Mouse (Mus musculus): Measurements from ENCODE around the gene Ciart. TPM values are rescaled to one million over a fixed set of nuclear protein-coding genes. Genes with fewer than 3 reads are reported as not detected.

Gene Ciart
- total and polyA plus RNA-seq, 3 experiments: 1.0 to 5.1 (median 1.0) TPM

DNA sequence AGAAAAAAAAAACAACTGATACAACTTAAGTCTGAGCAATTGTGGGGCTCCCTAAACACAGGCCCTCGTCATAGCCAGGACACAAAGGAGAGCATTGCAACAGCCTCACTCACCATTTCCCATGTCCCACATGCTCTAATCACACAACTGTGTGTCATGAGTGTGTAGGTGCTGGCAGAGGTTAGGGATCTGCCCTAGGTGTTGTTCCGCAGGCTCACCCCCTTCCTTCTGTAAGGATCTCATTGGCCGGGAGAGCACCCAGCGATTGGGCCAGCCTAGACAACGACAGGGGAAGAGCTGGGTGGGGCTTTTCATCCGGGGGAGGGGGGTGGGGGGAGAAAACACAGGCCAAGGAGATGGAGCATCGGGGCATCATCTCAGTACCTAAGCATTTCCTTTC is 18.5 kb downstream of the Ciart start:
- no peak for TF ChIP-seq EP300 (IDR thresholded peaks at IDR 0.05; ENCODE audit: low read length)
- no peak for TF ChIP-seq HCFC1 (IDR thresholded peaks at IDR 0.05; ENCODE audit: low read depth, low read length)
- no peak for TF ChIP-seq SIN3A (IDR thresholded peaks at IDR 0.05; ENCODE audit: low read length)
- no peak for TF ChIP-seq GABPA (IDR thresholded peaks at IDR 0.05; ENCODE audit: insufficient replicate concordance, low read depth, low read length)
- TF ChIP-seq ZKSCAN1 (IDR thresholded peaks at IDR 0.05; ENCODE audit: borderline replicate concordance, low read depth, low read length): no peak
- TF ChIP-seq UBTF (IDR thresholded peaks at IDR 0.05; ENCODE audit: low read depth, low read length): no peak
- TF ChIP-seq TBP (conservative IDR thresholded peaks at IDR 0.05; ENCODE audit: low read depth, low read length): no peak
- no peak overlapping the region for H3K9ac ChIP-seq (ENCODE audit: insufficient read depth, low read depth)
- peaks cover 31 to 68% of the 10 kb centered on the region in 2 experiments for H3K36me3 ChIP-seq (replicated peaks in 1 of 2; ENCODE audit: control insufficient read depth in 1 of 2, insufficient read depth in 1 of 2, low read length in 1 of 2)
- dilution Hi-C loops (cut with MboI; ENCODE audit: extremely low pct_ligation_motif_present, extremely low pct_unique_long_range_greater_than_20kb, low sequenced_read_pairs): no loop called here
- DNase-seq (ENCODE audit: extremely low read depth): no peak
- no peaks in the 10 kb centered on the region for H3K4me1 ChIP-seq (ENCODE audit: control insufficient read depth in 1 of 2, insufficient read depth in 2 of 2)
- no peak overlapping the region for H3K27ac ChIP-seq (ENCODE audit: insufficient read depth, low read depth)
- peaks cover 4% of the 10 kb centered on the region for H3K79me2 ChIP-seq (replicated peaks; ENCODE audit: control insufficient read depth, extremely low read depth, insufficient read depth, poor library complexity, severe bottlenecking)
- H3K27me3 ChIP-seq (replicated peaks): no peaks in the 10 kb centered on the region
- no peaks in the 10 kb centered on the region for H3K9me3 ChIP-seq (replicated peaks; ENCODE audit: low read length)
- H3K4me2 ChIP-seq (ENCODE audit: insufficient read depth, low read depth, poor library complexity, severe bottlenecking): no peak overlapping the region
- in situ Hi-C loops (cut with MboI; ENCODE audit: low pct_ligation_motif_present, low pct_unique_long_range_greater_than_20kb, low sequenced_read_pairs): no loop called here
- no peak overlapping the region for H3K4me3 ChIP-seq (replicated peaks in 1 of 3; ENCODE audit: low read depth in 2 of 3, low read length in 2 of 3, poor library complexity in 1 of 3)

DNA sequence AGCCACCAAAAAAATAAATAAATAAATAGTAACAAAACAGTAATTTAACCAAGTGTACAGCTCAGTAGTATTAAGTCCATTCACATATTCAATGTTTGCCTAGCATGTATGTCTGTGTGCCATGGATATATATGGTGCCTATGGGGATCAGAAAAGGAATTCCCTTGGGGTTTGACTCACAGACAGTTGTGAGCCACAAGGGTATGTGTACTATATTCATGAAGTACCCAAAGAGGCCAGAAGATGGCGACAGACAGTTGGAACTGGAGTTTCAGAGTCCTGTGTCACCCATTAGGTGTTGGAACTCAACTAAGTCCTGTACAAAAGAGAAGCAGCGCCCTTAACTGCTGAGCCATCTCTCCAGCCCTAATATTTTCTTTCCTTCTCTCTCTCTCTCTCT is 20.3 kb downstream of the Ciart start:
- no peak overlapping the region for H3K9ac ChIP-seq (ENCODE audit: insufficient read depth, low read depth)
- no peaks in the 10 kb centered on the region for H3K27me3 ChIP-seq (replicated peaks)
- dilution Hi-C loops (cut with MboI; ENCODE audit: extremely low pct_ligation_motif_present, extremely low pct_unique_long_range_greater_than_20kb, low sequenced_read_pairs): no loop called here
- no peaks in the 10 kb centered on the region for H3K9me3 ChIP-seq (replicated peaks; ENCODE audit: low read length)
- no peak overlapping the region for H3K27ac ChIP-seq (ENCODE audit: insufficient read depth, low read depth)
- H3K36me3 ChIP-seq (replicated peaks in 1 of 2; ENCODE audit: control insufficient read depth in 1 of 2, insufficient read depth in 1 of 2, low read length in 1 of 2): peaks cover 22 to 50% of the 10 kb centered on the region in 2 experiments
- H3K4me2 ChIP-seq (ENCODE audit: insufficient read depth, low read depth, poor library complexity, severe bottlenecking): no peak overlapping the region
- no peak for TF ChIP-seq USF2 (conservative IDR thresholded peaks at IDR 0.05; ENCODE audit: low read depth, low read length)
- 0 out of 2 replicates have a peak, but pooled peaks have one; percentile 40 for TF ChIP-seq KAT2A (IDR thresholded peaks at IDR 0.05; ENCODE audit: insufficient replicate concordance, low read length)
- TF ChIP-seq CHD1 (IDR thresholded peaks at IDR 0.05; ENCODE audit: low read depth, low read length): no peak
- TF ChIP-seq NRF1 (IDR thresholded peaks at IDR 0.05; ENCODE audit: low read depth, low read length): no peak
- TF ChIP-seq RAD21 (IDR thresholded peaks at IDR 0.05; ENCODE audit: low read depth, low read length): peak; percentile 83
- peak; percentile 76 for TF ChIP-seq SMC3 (IDR thresholded peaks at IDR 0.05; ENCODE audit: low read depth, low read length)
- 0 out of 2 replicates have a peak, but pooled peaks have one; percentile 7 for TF ChIP-seq IRF4 (IDR thresholded peaks at IDR 0.05; ENCODE audit: low read depth, low read length)
- no peak for TF ChIP-seq BHLHE40 (IDR thresholded peaks at IDR 0.05; ENCODE audit: low read depth, low read length)
- TF ChIP-seq USF1 (IDR thresholded peaks at IDR 0.05; ENCODE audit: low read depth, low read length): no peak
- TF ChIP-seq MAX (IDR thresholded peaks at IDR 0.05; ENCODE audit: low read length): peak; percentile 9; the same call in 1 of the 2 replicates
- TF ChIP-seq HCFC1 (IDR thresholded peaks at IDR 0.05; ENCODE audit: low read depth, low read length): peak; percentile 20; the same call in 1 of the 2 replicates
- TF ChIP-seq ZC3H11A (IDR thresholded peaks at IDR 0.05; ENCODE audit: low read depth, low read length): no peak
- peak; percentile 44; the same call in 1 of the 2 replicates for TF ChIP-seq SIN3A (IDR thresholded peaks at IDR 0.05; ENCODE audit: low read length)
- no peak for TF ChIP-seq TBP (conservative IDR thresholded peaks at IDR 0.05; ENCODE audit: low read depth, low read length)
- no peak for TF ChIP-seq PAX5 (IDR thresholded peaks at IDR 0.05; ENCODE audit: low read length)
- TF ChIP-seq CTCF (conservative IDR thresholded peaks at IDR 0.05 in 1 of 2, IDR thresholded peaks at IDR 0.05 in 1 of 2; ENCODE audit: low read depth in 2 of 2, low read length in 2 of 2): peak; percentile 55 to 85; a peak in 3 of 4 replicates
- TF ChIP-seq POLR2AphosphoS2 (IDR thresholded peaks at IDR 0.05; ENCODE audit: low read depth, low read length): peak; percentile 88
- TF ChIP-seq MAFK (IDR thresholded peaks at IDR 0.05; ENCODE audit: insufficient replicate concordance, low read length): no peak
- TF ChIP-seq E2F4 (IDR thresholded peaks at IDR 0.05; ENCODE audit: insufficient replicate concordance, low read depth, low read length): no peak
- H3K4me1 ChIP-seq (ENCODE audit: control insufficient read depth in 1 of 2, insufficient read depth in 2 of 2): no peaks in the 10 kb centered on the region
- peak; percentile 92 for DNase-seq (ENCODE audit: extremely low read depth)
- H3K4me3 ChIP-seq (replicated peaks in 1 of 3; ENCODE audit: low read depth in 2 of 3, low read length in 2 of 3, poor library complexity in 1 of 3): no peak overlapping the region
- in situ Hi-C loops (cut with MboI; ENCODE audit: low pct_ligation_motif_present, low pct_unique_long_range_greater_than_20kb, low sequenced_read_pairs): no loop called here
- no peaks in the 10 kb centered on the region; the same call in none of the 2 replicates for H3K79me2 ChIP-seq (replicated peaks; ENCODE audit: control insufficient read depth, extremely low read depth, insufficient read depth, poor library complexity, severe bottlenecking)
